Mouse (Mus musculus) MEL (cell line): ENCODE data around the gene Trpm1. TPM values are rescaled to one million over a fixed set of nuclear protein-coding genes. Genes with fewer than 3 reads are reported as not detected.
"Not testable (repeated sequence)": the region's sequence is repeated elsewhere in the genome, so short reads cannot be mapped to it uniquely, and the experiment has no call there.

Source experiments
- DNase-seq: peaks from one replicate; pipeline ENCODE4 v3.0.0; 2011; ENCODE audit warnings: low read depth, low spot score
- H3K27ac ChIP-seq: 2 replicates; pipeline ENCODE4 v1.5.1; 2012; ENCODE audit warnings: low read depth, mild to moderate bottlenecking, control low read depth, low read length, moderate library complexity; ENCODE audit not compliant: control insufficient read depth
- H3K27me3 ChIP-seq, 2 experiments: fragments of 150-350 bp in 1 of 2; sonication (generic) in 1 of 2; 2 replicates each; pipeline ENCODE4 v1.6.1; 2012; ENCODE audit warnings: low read length in 2 of 2, mild to moderate bottlenecking in 2 of 2, improper control_type of control experiment in 1 of 2, moderate library complexity in 1 of 2; ENCODE audit not compliant: insufficient read depth in 2 of 2, control insufficient read depth in 1 of 2
- H3K36me3 ChIP-seq, 2 experiments: 2 replicates each; pipeline ENCODE4 v1.6.1; 2012 to 2014; ENCODE audit warnings: low read length in 2 of 2, improper control_type of control experiment in 1 of 2, inconsistent platforms in 1 of 2, mild to moderate bottlenecking in 1 of 2; ENCODE audit not compliant: insufficient read depth in 2 of 2, control insufficient read depth in 1 of 2
- H3K4me1 ChIP-seq, 2 experiments: fragments of 150-350 bp in 1 of 2; sonication (generic) in 1 of 2; 2 replicates each; pipeline ENCODE4 v1.6.1; 2012; ENCODE audit warnings: low read length in 2 of 2, improper control_type of control experiment in 1 of 2, mild to moderate bottlenecking in 1 of 2; ENCODE audit not compliant: insufficient read depth in 2 of 2, control insufficient read depth in 1 of 2
- H3K4me3 ChIP-seq, 2 experiments: fragments of 150-350 bp in 1 of 2; sonication (generic) in 1 of 2; 2 replicates each; pipeline ENCODE4 v1.5.1; 2012; ENCODE audit warnings: low read depth in 2 of 2, low read length in 2 of 2, mild to moderate bottlenecking in 2 of 2, moderate library complexity in 2 of 2, control low read depth in 1 of 2, improper control_type of control experiment in 1 of 2; ENCODE audit not compliant: control insufficient read depth in 1 of 2, insufficient read depth in 1 of 2
- H3K79me2 ChIP-seq: 2 replicates; pipeline ENCODE4 v1.6.1; 2012; ENCODE audit warnings: mild to moderate bottlenecking, low read length, moderate library complexity; ENCODE audit not compliant: control insufficient read depth, poor library complexity, insufficient read depth
- H3K9ac ChIP-seq: 2 replicates; pipeline ENCODE4 v1.6.1; 2012; ENCODE audit warnings: low read depth, mild to moderate bottlenecking, control low read depth, low read length, moderate library complexity; ENCODE audit not compliant: control insufficient read depth, poor library complexity, severe bottlenecking
- H3K9me3 ChIP-seq: fragments of 150-350 bp; sonication (generic); replicated peaks from 2 replicates; pipeline ENCODE4 v1.6.1; 2012; ENCODE audit warnings: mild to moderate bottlenecking, low read length, improper control_type of control experiment, moderate library complexity; ENCODE audit not compliant: insufficient read depth
- BHLHE40 ChIP-seq: IDR thresholded peaks from 2 replicates; pipeline ENCODE4 v1.6.1; 2012; ENCODE audit warnings: low read depth, mild to moderate bottlenecking, inconsistent platforms, low read length, improper control_type of control experiment, borderline replicate concordance
- CHD1 ChIP-seq: IDR thresholded peaks from 2 replicates; pipeline ENCODE4 v1.6.1; 2012; ENCODE audit warnings: low read depth, mild to moderate bottlenecking, inconsistent platforms, low read length, improper control_type of control experiment
- CHD2 ChIP-seq: IDR thresholded peaks from 2 replicates; pipeline ENCODE4 v1.6.1; 2011; ENCODE audit warnings: low read length, improper control_type of control experiment
- ELF1 ChIP-seq: IDR thresholded peaks from 2 replicates; pipeline ENCODE4 v1.6.1; 2014; ENCODE audit warnings: low read depth, mild to moderate bottlenecking, inconsistent platforms, low read length, improper control_type of control experiment, moderate library complexity
- JUND ChIP-seq: IDR thresholded peaks from 2 replicates; pipeline ENCODE4 v1.6.1; 2011; ENCODE audit warnings: low read depth, mild to moderate bottlenecking, improper control_type of control experiment, low read length
- MAX ChIP-seq: IDR thresholded peaks from 2 replicates; pipeline ENCODE4 v1.6.1; 2011; ENCODE audit warnings: low read length, improper control_type of control experiment
- MEF2A ChIP-seq: IDR thresholded peaks from 2 replicates; pipeline ENCODE4 v1.6.1; 2014; ENCODE audit warnings: low read depth, mild to moderate bottlenecking, inconsistent platforms, low read length, improper control_type of control experiment; ENCODE audit not compliant: poor library complexity, insufficient replicate concordance, severe bottlenecking; ENCODE audit errors: extremely low read depth
- MYB ChIP-seq: IDR thresholded peaks from 2 replicates; pipeline ENCODE4 v1.6.1; 2011; ENCODE audit warnings: mild to moderate bottlenecking, low read depth, low read length, improper control_type of control experiment
- MYC ChIP-seq: IDR thresholded peaks from 2 replicates; pipeline ENCODE4 v1.6.1; 2011; ENCODE audit warnings: low read depth, mild to moderate bottlenecking, low read length, improper control_type of control experiment, moderate library complexity
- POLR2A ChIP-seq, 2 experiments: IDR thresholded peaks; 2 replicates each; pipeline ENCODE4 v1.6.1; 2011 to 2012; ENCODE audit warnings: low read length in 2 of 2, mild to moderate bottlenecking in 2 of 2, control low read depth in 1 of 2, improper control_type of control experiment in 1 of 2, low read depth in 1 of 2, moderate library complexity in 1 of 2; ENCODE audit not compliant: control insufficient read depth in 1 of 2, insufficient read depth in 1 of 2, poor library complexity in 1 of 2
- POLR2AphosphoS2 ChIP-seq: IDR thresholded peaks from 2 replicates; pipeline ENCODE4 v1.6.1; 2011; ENCODE audit warnings: low read length, improper control_type of control experiment
- RCOR1 ChIP-seq: IDR thresholded peaks from 2 replicates; pipeline ENCODE4 v1.6.1; 2012; ENCODE audit warnings: low read depth, mild to moderate bottlenecking, inconsistent platforms, low read length, improper control_type of control experiment
- SMC3 ChIP-seq: IDR thresholded peaks from 2 replicates; pipeline ENCODE4 v1.6.1; 2011; ENCODE audit warnings: low read depth, low read length, improper control_type of control experiment
- TAL1 ChIP-seq: IDR thresholded peaks from 2 replicates; pipeline ENCODE4 v1.6.1; 2012; ENCODE audit warnings: mild to moderate bottlenecking, inconsistent platforms, low read length, moderate library complexity, mixed read lengths
- TBP ChIP-seq: IDR thresholded peaks from 2 replicates; pipeline ENCODE4 v1.8.0; 2011; ENCODE audit warnings: low read depth, low read length, improper control_type of control experiment
- USF2 ChIP-seq, 2 experiments: IDR thresholded peaks; 2 replicates each; pipeline ENCODE4 v1.6.1; 2011 to 2012; ENCODE audit warnings: improper control_type of control experiment in 2 of 2, low read length in 2 of 2, borderline replicate concordance in 1 of 2, inconsistent platforms in 1 of 2, low read depth in 1 of 2, mild to moderate bottlenecking in 1 of 2; ENCODE audit not compliant: insufficient read depth in 1 of 2
- ZKSCAN1 ChIP-seq: IDR thresholded peaks from 2 replicates; pipeline ENCODE4 v1.6.1; 2012; ENCODE audit warnings: low read depth, mild to moderate bottlenecking, inconsistent platforms, low read length, improper control_type of control experiment, moderate library complexity
- ZMIZ1 ChIP-seq: IDR thresholded peaks from 2 replicates; pipeline ENCODE4 v1.6.1; 2012; ENCODE audit warnings: low read depth, mild to moderate bottlenecking, inconsistent platforms, low read length, improper control_type of control experiment, moderate library complexity
- polyA plus RNA-seq, 2 experiments: library from polyadenylated mRNA; stranded (reverse) in 1 of 2; unstranded in 1 of 2; fragments of >175 nt in 1 of 2; fragments of >200 nt in 1 of 2; gene quantifications; 2 replicates each; pipeline versions ENCODE4 v1.2.1 to v1.2.4; 2012; ENCODE audit warnings: low replicate concordance in 2 of 2, low read depth in 1 of 2; ENCODE audit not compliant: insufficient read length in 2 of 2, insufficient read depth in 1 of 2, missing spikeins in 1 of 2
- total RNA-seq: library from RNA; depleted of rRNA; stranded (reverse); fragments of 300-350 nt; gene quantifications from 2 replicates; pipeline ENCODE4 v1.2.3, GENCODE M21; 2012; rRNA removed

Trpm1 gene
- not detected in 2 replicates for total RNA-seq
- polyA plus RNA-seq = not detected

DNA sequence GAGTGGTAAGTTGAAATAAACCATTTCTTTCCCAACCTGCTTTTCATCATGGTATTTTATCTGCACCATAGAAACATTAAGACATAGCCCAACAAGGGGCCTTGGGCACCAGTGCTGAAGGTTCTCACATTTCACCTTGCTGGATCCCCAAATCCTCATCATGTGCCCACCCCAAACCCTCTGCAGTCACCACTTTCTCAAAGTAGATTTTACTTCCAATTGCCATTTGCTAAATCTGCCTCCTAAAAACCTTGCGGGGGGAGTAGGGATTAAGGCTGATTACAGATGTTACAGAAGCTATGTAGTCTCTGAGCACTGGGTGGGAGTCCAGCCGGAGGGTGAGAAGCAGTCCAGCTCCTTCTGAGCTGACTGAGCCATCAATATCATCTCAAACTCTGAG, at the start of gene Trpm1:
Gene Trpm1, plus strand, starts transcription at position 301 of the 400 bp plus-strand sequence.
- Histone ChIP-seq H3K79me2 (no peaks in the 10 kb centered on the region), H3K4me1 (no peaks in the 10 kb centered on the region), H3K9me3 (no peaks in the 10 kb centered on the region), H3K27me3 (peaks cover 0 to 2% of the 10 kb centered on the region in 2 experiments; a peak in 2 of 4 replicates), H3K9ac (no peak within 1 kb of the TSS), H3K27ac (no peak within 1 kb of the TSS), H3K36me3 (no peaks in the 10 kb centered on the region), H3K4me3 (no peak within 1 kb of the TSS)
- DNase-seq = no peak
- TF ChIP-seq RCOR1 (no peak), MEF2A (no peak), BHLHE40 (no peak), ZKSCAN1 (no peak), ELF1 (no peak)

DNA sequence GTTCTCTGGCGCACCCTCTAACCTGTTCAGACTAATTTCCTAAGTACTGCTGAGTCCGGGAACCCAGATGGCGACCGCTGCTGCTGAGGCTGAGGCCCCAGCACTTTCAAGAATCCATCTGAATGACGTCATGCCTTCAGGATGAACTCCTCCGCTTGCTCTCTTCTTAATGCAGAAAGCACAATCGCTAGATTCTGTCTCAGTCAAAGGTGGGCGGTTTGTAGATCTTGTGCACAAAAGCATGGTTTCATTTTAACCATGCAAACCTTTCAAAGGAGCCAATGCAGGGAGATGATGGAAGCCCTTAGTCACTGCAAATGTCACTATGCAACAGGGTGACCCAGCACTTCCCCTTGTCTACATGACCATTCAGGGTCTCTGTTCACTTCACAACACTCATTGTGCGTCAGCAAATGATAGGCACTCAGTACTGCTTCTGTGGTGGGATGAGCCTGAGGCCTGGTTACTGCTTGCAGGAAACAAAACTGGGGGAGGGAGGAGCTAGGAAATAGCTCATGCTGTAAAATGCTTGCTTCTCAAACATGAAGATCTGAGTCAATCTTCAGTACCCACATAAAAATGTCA, 31.4 kb upstream of the Trpm1 start:
- no peaks in the 10 kb centered on the region for H3K9me3 ChIP-seq
- no peaks in the 10 kb centered on the region for H3K27me3 ChIP-seq
- no peak overlapping the region for H3K27ac ChIP-seq
- no peak for TF ChIP-seq MYB
- TF ChIP-seq JUND = no peak
- no peak for TF ChIP-seq ZMIZ1
- TF ChIP-seq USF2 (IDR thresholded peaks at IDR 0.05; ENCODE audit: borderline replicate concordance in 1 of 2, insufficient read depth in 1 of 2, low read depth in 1 of 2, low read length in 2 of 2) = no peak
- no peak for TF ChIP-seq CHD2
- no peak for TF ChIP-seq MYC
- no peak for TF ChIP-seq POLR2A (IDR thresholded peaks at IDR 0.05; ENCODE audit: control insufficient read depth in 1 of 2, insufficient read depth in 1 of 2, low read depth in 1 of 2, low read length in 2 of 2, poor library complexity in 1 of 2)
- TF ChIP-seq MAX = no peak
- no peaks in the 10 kb centered on the region for H3K36me3 ChIP-seq
- no peaks in the 10 kb centered on the region for H3K4me1 ChIP-seq
- no peak overlapping the region for H3K4me3 ChIP-seq
- peak; percentile 14 for DNase-seq
- H3K79me2 ChIP-seq = no peaks in the 10 kb centered on the region
- H3K9ac ChIP-seq = no peak overlapping the region

DNA sequence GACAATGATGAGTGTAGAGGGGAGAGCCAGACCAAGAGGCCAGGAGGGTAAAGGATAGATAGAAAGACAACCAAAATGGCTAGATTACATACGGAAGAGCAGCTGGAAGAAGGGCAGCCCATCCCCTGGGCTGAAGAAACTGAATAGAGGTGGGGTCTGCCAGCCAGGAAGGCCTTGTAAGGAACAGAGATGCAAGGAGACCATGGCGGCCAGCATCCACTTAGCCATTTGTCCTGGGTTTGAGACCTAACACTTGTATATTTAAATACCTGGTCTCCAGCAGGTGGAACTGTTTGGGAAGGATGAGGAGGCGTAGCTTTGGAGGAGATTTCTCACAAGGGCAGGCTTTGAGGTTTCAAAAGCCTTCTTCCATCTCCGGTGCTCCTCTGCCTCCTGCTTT, 29.9 kb upstream of the Trpm1 start:
- TF ChIP-seq SMC3 (no peak), TBP (no peak), CHD1 (no peak), TAL1 (no peak), POLR2AphosphoS2 (no peak), CHD2 (no peak)
- Histone ChIP-seq H3K27me3 (no peaks in the 10 kb centered on the region), H3K4me1 (no peaks in the 10 kb centered on the region), H3K4me3 (no peak overlapping the region), H3K9me3 (no peaks in the 10 kb centered on the region), H3K27ac (no peak overlapping the region), H3K79me2 (no peaks in the 10 kb centered on the region), H3K36me3 (no peaks in the 10 kb centered on the region), H3K9ac (no peak overlapping the region)
- no peak for DNase-seq

DNA sequence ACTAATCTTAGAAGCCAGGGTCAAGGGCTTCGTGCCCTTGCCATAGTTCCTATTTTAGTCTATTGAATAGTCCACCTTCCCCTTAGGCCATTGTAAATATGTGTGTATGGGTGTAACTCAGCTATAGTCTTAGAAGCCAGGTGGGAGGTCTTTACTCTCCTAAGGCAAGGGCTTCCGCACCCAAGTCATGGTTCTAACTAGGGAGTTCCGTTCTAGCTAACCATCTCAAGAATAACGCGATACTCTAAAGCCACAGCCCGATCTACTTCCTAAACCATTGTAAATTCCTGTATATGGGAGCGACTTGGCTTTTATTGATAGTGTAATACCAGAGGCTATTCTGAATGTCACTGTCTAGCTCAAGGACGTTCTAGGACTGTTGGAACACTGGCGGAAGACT, 27.6 kb upstream of the Trpm1 start:
- not testable (repeated sequence) for H3K27ac ChIP-seq, H3K27me3 ChIP-seq, DNase-seq

More for the DNA sequence above, 27.6 kb upstream of the Trpm1 start:
- not testable (repeated sequence) for H3K9ac ChIP-seq, H3K4me3 ChIP-seq, H3K79me2 ChIP-seq, H3K9me3 ChIP-seq, H3K36me3 ChIP-seq, H3K4me1 ChIP-seq
